Mouse (Mus musculus) kidney, embryonic 16.5 days (tissue): ENCODE data around the gene Fam216b. TPM values are rescaled to one million over a fixed set of nuclear protein-coding genes. Genes with fewer than 3 reads are reported as not detected.

Experiments used
- ATAC-seq: fragments of 200-750 bp; cut with Nextera tagmentation; 2 replicates; pipeline ENCODE4 v1.8.0; 2017; ENCODE audit warnings: moderate TSS enrichment; ENCODE audit not compliant: low FRiP score, low TSS enrichment
- H3K27ac ChIP-seq: fragments of 300-500 bp; sonication (generic); 2 replicates; pipeline ENCODE4 v1.5.1; 2014; ENCODE audit warnings: low read length
- H3K27me3 ChIP-seq: fragments of 300-500 bp; sonication (generic); 2 replicates; pipeline ENCODE4 v1.6.1; 2014; ENCODE audit warnings: low read length, control low read depth, mixed read lengths; ENCODE audit not compliant: insufficient read depth
- H3K36me3 ChIP-seq: fragments of 300-500 bp; sonication (generic); 2 replicates; pipeline ENCODE4 v1.6.1; 2014; ENCODE audit warnings: low read length, control low read depth, mixed read lengths; ENCODE audit not compliant: insufficient read depth
- H3K4me1 ChIP-seq: fragments of 300-500 bp; sonication (generic); 2 replicates; pipeline ENCODE4 v1.6.1; 2014; ENCODE audit warnings: low read length, control low read depth, mixed read lengths; ENCODE audit not compliant: insufficient read depth
- H3K4me2 ChIP-seq: fragments of 300-500 bp; sonication (generic); replicated peaks from 2 replicates; pipeline ENCODE4 v1.6.1; 2014; ENCODE audit warnings: low read depth, low read length
- H3K4me3 ChIP-seq: fragments of 300-500 bp; sonication (generic); 2 replicates; pipeline ENCODE4 v1.5.1; 2014; ENCODE audit warnings: mild to moderate bottlenecking, low read length
- H3K9ac ChIP-seq: fragments of 300-500 bp; sonication (generic); replicated peaks from 2 replicates; pipeline ENCODE4 v1.6.1; 2014; ENCODE audit warnings: low read length
- H3K9me3 ChIP-seq: fragments of 300-500 bp; sonication (generic); 2 replicates; pipeline ENCODE4 v1.6.1; 2016; ENCODE audit warnings: low read length, control low read depth
- WGBS: fragments of 180-500 bp; shearing (Covaris S2); extraction: QIAGEN DNeasy Blood & Tissue Kit; methylation state at CpG from one replicate; pipeline ENCODE4 v1.1.7; 2014; 5-methylcytosine and 5-hydroxymethylcytosine counted together
- polyA plus RNA-seq: library from polyadenylated mRNA; unstranded; fragments of >200 nt; fragmentation: Nextera tagmentation; extraction: Ambion mirVana; gene quantifications from 2 replicates; pipeline ENCODE4 v1.2.1, GENCODE M21; 2015

The Fam216b gene
- polyA plus RNA-seq, 1 experiment from 2014 or later = not detected

DNA sequence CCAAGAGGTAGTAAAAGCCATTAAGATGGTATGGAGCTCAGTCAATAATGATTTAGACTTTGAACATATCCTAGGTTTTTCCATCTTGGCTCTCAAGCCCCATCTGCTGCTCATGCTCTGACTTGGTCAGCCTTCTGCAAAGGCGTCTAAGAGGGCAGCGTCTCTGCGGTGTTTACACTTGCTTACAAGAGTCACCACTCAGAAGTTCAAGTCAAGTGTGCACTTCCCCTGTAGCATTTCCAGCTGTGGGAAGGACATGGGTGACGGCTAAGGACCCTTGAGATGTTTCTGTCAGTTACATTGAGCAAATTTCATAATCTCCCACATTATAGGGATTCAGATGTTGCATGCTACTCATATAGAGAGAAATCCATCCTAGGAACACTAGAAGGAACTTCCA, 40.1 kb downstream of the Fam216b start:
- Histone ChIP-seq H3K27ac (no peak overlapping the region), H3K4me3 (no peak overlapping the region), H3K9me3 (no peaks in the 10 kb centered on the region), H3K4me1 (no peaks in the 10 kb centered on the region), H3K27me3 (no peaks in the 10 kb centered on the region), H3K36me3 (no peaks in the 10 kb centered on the region), H3K4me2 (no peak overlapping the region), H3K9ac (no peak overlapping the region)
- 82% methylated on average over 4 of the region's 4 CpGs for WGBS
- no peak for ATAC-seq

DNA sequence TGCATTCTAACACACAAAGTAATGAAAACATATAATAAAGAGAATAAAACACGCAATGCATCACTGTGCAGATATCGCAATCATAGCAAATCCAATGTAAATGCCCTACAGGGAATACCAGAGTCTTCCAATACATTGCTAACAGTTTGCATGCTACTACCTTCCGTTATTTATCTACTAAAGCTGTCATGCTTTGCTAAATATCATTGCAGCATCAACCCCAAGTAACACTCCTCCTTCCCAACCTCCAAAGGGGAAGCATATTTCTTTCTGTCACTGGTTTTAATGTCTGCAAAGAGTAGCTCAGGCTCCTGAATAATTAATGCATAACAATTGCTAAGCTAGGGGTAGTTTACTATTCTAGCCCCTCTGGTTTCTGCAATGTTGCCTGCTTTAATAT, 40.5 kb downstream of the Fam216b start:
- Histone ChIP-seq H3K27ac (no peak overlapping the region), H3K36me3 (no peaks in the 10 kb centered on the region), H3K27me3 (no peaks in the 10 kb centered on the region), H3K4me2 (no peak overlapping the region), H3K9ac (no peak overlapping the region), H3K9me3 (no peaks in the 10 kb centered on the region), H3K4me3 (no peak overlapping the region), H3K4me1 (no peaks in the 10 kb centered on the region)
- no peak for ATAC-seq
- WGBS = 82% methylated on average over 3 of the region's 3 CpGs

DNA sequence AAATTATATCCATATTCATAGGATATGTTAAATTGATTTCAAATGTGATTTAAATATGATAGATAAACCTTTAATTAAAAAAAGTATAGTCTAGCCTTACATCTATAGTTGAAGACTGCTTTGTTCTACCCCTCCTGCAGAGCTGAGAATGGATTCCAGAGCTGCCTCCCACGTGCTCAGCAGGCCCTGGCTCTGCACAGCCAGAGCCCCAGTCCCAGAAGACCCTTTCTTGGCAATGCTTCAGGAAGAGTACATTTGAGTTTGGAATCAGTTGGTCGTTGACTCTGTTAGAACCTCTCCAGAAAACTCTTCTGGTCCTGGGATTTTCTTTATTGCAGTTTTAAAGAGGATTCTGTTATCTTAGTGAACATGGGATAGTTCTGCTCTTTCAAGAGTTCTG, 45.7 kb downstream of the Fam216b start:
- H3K4me3 ChIP-seq = no peak overlapping the region
- no peak overlapping the region for H3K27ac ChIP-seq
- no peak for ATAC-seq
- H3K4me2 ChIP-seq = no peak overlapping the region
- no peaks in the 10 kb centered on the region; the same call in 1 of the 2 replicates for H3K4me1 ChIP-seq
- H3K9me3 ChIP-seq = 0 out of 2 replicates have a peak, but pooled peaks cover 3% of the 10 kb centered on the region
- H3K9ac ChIP-seq = no peak overlapping the region
- H3K36me3 ChIP-seq = no peaks in the 10 kb centered on the region
- 45% methylated on average over 2 of the region's 2 CpGs for WGBS
- no peaks in the 10 kb centered on the region for H3K27me3 ChIP-seq

DNA sequence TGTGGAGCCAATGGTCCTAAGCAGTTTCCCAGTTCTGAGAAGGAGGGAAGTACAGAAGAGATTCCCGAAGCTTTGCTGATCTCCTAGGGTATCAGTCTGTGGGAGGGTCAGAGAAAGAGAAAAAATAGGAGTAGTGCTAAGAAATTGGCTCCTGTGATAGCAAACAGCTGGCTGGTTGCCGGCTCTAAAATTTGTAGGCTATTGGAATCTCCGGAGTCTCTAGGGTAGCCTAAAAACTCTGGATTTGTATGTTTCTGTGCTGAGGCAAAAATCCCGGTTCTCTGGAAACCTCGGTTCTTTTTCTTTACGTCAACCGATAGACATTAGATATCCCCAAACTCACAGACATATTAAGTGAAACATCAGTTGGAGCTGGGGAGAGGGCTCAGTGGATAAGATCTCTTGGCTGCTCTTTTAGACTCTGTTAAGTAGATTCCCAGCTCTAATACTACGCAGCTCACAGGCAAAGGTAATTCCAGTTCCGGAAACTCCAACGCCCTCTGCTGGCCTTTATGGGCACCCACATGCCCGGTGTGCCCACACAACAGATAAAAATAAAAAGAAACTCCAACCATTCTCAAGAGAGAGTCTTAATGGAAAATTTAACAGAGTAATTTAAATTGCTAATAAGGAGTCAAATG, 46.8 kb downstream of the Fam216b start:
- H3K4me2 ChIP-seq = no peak overlapping the region
- H3K36me3 ChIP-seq = no peaks in the 10 kb centered on the region
- no peak overlapping the region for H3K27ac ChIP-seq
- no peaks in the 10 kb centered on the region; the same call in 1 of the 2 replicates for H3K4me1 ChIP-seq
- H3K9ac ChIP-seq = no peak overlapping the region
- H3K4me3 ChIP-seq = no peak overlapping the region
- ATAC-seq = no peak
- no peaks in the 10 kb centered on the region for H3K27me3 ChIP-seq
- 63% methylated on average over 11 of the region's 11 CpGs for WGBS
- H3K9me3 ChIP-seq = 0 out of 2 replicates have a peak, but pooled peaks cover 3% of the 10 kb centered on the region

DNA sequence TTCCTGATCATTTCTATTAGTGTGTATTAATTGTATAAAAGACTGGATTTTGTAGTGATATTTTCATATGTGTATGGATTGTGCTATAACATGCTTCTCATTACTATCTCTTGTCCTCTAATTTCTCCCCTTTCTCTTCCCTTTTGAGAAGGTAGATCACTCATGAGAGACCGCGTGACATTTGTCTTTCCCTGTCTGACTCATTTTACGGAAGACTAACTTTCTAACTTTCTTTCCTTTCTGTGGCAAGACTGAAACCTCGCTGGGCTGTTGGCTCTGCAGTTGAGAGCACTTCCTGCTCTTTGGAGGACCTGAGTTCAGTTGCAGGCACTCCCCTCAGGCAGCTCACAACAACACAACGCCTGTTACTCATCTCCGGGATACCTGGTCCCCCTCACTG, 48.2 kb downstream of the Fam216b start:
- Histone ChIP-seq H3K4me3 (no peak overlapping the region), H3K9ac (no peak overlapping the region), H3K4me1 (no peaks in the 10 kb centered on the region; the same call in 1 of the 2 replicates), H3K9me3 (0 out of 2 replicates have a peak, but pooled peaks cover 3% of the 10 kb centered on the region), H3K27me3 (no peaks in the 10 kb centered on the region), H3K36me3 (no peaks in the 10 kb centered on the region), H3K4me2 (no peak overlapping the region), H3K27ac (no peak overlapping the region)
- 72% methylated on average over 6 of the region's 6 CpGs for WGBS
- no peak for ATAC-seq

DNA sequence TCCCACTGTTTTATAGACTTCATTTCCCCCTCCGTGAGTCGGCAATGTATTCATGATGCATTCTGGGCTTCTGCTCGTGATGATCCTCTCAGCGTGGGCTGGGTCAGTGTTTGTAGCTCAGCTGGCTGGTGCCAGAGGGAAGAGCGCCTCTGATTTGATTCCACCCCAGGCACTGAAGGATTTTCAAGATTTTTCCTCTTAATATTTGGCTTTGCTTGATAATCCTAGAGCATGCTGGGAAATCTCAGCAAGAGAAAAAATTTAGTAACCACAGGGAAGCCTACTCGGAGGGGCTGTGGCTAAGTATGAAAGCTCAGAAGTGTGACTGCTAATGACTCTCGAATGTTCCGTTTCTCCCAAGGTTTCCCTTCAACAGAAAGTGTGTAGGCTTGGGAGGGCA, 49.9 kb downstream of the Fam216b start:
- ATAC-seq = no peak
- Histone ChIP-seq H3K4me3 (no peak overlapping the region), H3K9me3 (0 out of 2 replicates have a peak, but pooled peaks cover 3% of the 10 kb centered on the region), H3K27me3 (no peaks in the 10 kb centered on the region), H3K36me3 (no peaks in the 10 kb centered on the region), H3K4me1 (no peaks in the 10 kb centered on the region; the same call in 1 of the 2 replicates), H3K27ac (no peak overlapping the region), H3K4me2 (no peak overlapping the region; the same call in 1 of the 2 replicates), H3K9ac (no peak overlapping the region)
- WGBS = 72% methylated on average over 8 of the region's 8 CpGs

Other genes with a start within 250 kb of the Fam216b start
- 122 and 131 TPM in 2 replicates for gene Dnajc15, start 213.9 kb downstream of the Fam216b start, polyA plus RNA-seq
- 0.92 and 1.4 TPM in 2 replicates for gene Epsti1, start 184.8 kb downstream of the Fam216b start, polyA plus RNA-seq
- gene Tnfsf11, start 219.0 kb upstream of the Fam216b start, polyA plus RNA-seq = 0.22 and 0.24 TPM in 2 replicates